Mouse (Mus musculus): ENCODE measurements at regions not wholly inside any gene's neighbourhood (a gene's known extent, or its start where the extent isn't known, plus 50 kb on each side); places are given as distances from the start of the nearest gene placed in this dataset.
A peak's percentile ranks its signal among the peaks of the same experiment; 100 is the strongest.

GRCm38 (mm10) chr5:129416425-129416824 lies 84.6 kb upstream of the Sfswap start:
- Histone ChIP-seq H3K27me3 (replicated peaks; ENCODE audit: control insufficient read depth, insufficient read depth, low read length) (no peaks in the 10 kb centered on the region), H3K4me1 (ENCODE audit: control insufficient read depth, insufficient read depth, low read length) (no peaks in the 10 kb centered on the region), H3K4me3 (ENCODE audit: insufficient read depth, low read depth, low read length) (no peak overlapping the region), H3K36me3 (ENCODE audit: control insufficient read depth, insufficient read depth, low read length) (no peaks in the 10 kb centered on the region), H3K27ac (ENCODE audit: insufficient read depth, low read depth, low read length) (no peak overlapping the region)
- WGBS, result 8% methylated on average over 3 of the region's 3 CpGs
- TF ChIP-seq CTCF (conservative IDR thresholded peaks at IDR 0.05; ENCODE audit: insufficient read depth, insufficient read length, low read depth, low read length), result peak; percentile 29
- TF ChIP-seq POLR2A (IDR thresholded peaks at IDR 0.05; ENCODE audit: low read depth, low read length), result no peak
- peak; percentile 41 for DNase-seq

- DNase-seq, result no peak
- no peak for TF ChIP-seq CTCF (conservative IDR thresholded peaks at IDR 0.05; ENCODE audit: insufficient read depth, insufficient read length, low read depth, low read length)
- Histone ChIP-seq H3K4me1 (ENCODE audit: control insufficient read depth, insufficient read depth, low read length) (no peaks in the 10 kb centered on the region), H3K4me3 (ENCODE audit: insufficient read depth, low read depth, low read length) (no peak overlapping the region), H3K36me3 (ENCODE audit: control insufficient read depth, insufficient read depth, low read length) (no peaks in the 10 kb centered on the region), H3K27me3 (replicated peaks; ENCODE audit: control insufficient read depth, insufficient read depth, low read length) (no peaks in the 10 kb centered on the region), H3K27ac (ENCODE audit: insufficient read depth, low read depth, low read length) (no peak overlapping the region)
- 70% methylated on average over 3 of the region's 3 CpGs for WGBS
Observed at GRCm38 (mm10) chr5:129417516-129417915, 83.5 kb upstream of the Sfswap start.

DNA sequence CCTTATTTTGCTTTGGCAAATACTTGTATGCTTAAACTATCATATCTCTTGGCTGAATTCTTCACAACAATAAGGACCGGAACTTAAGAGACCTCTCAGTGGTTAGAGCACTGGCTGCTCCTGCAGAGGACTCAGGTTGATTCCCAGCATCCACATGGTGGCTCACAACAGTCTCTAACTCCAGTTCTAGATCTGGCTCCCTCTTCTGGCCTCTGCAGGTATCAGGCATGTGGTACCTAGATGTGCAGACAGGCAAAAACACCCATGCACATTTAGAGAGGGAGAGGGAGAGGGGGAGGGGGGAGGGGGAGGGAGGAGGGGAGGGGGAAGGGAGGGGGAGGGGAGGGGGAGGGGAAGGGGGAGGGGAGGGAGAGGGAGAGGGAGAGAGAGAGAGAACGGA lies 80.0 kb upstream of the Sfswap start:
- Histone ChIP-seq H3K4me1 (ENCODE audit: control insufficient read depth, insufficient read depth, low read length) (no peaks in the 10 kb centered on the region), H3K27me3 (replicated peaks; ENCODE audit: control insufficient read depth, insufficient read depth, low read length) (no peaks in the 10 kb centered on the region), H3K36me3 (ENCODE audit: control insufficient read depth, insufficient read depth, low read length) (no peaks in the 10 kb centered on the region), H3K4me3 (ENCODE audit: insufficient read depth, low read depth, low read length) (no peak overlapping the region), H3K27ac (ENCODE audit: insufficient read depth, low read depth, low read length) (no peak overlapping the region)
- DNase-seq, result no peak
- WGBS, result 80% methylated on average over 2 of the region's 2 CpGs
- TF ChIP-seq POLR2A (IDR thresholded peaks at IDR 0.05; ENCODE audit: low read depth, low read length) (no peak), CTCF (conservative IDR thresholded peaks at IDR 0.05; ENCODE audit: insufficient read depth, insufficient read length, low read depth, low read length) (no peak)

DNA sequence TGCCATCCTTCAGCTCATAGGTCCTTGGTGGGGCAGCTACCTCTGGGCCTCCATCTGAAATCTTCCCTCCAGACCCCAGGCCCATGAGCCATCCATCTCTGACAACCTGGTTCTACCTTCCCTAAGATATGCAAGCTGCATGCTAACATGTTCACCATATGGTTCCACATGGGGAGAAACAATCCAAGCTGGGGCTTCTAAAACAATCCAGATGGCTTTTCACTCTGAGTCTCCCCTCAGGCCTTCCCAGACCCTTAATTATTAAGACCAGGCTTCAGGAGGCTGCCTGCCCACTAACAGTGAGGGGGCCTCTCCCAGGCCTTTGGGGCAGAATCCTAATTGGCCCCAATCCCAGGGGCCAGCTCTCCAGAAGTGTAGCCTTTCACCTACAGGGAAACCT lies 71.1 kb upstream of the Sfswap start:
- TF ChIP-seq POLR2A (IDR thresholded peaks at IDR 0.05; ENCODE audit: low read depth, low read length) (no peak), CTCF (conservative IDR thresholded peaks at IDR 0.05; ENCODE audit: insufficient read depth, insufficient read length, low read depth, low read length) (no peak)
- Histone ChIP-seq H3K4me3 (ENCODE audit: insufficient read depth, low read depth, low read length) (no peak overlapping the region), H3K27me3 (replicated peaks; ENCODE audit: control insufficient read depth, insufficient read depth, low read length) (no peaks in the 10 kb centered on the region), H3K27ac (ENCODE audit: insufficient read depth, low read depth, low read length) (no peak overlapping the region), H3K4me1 (ENCODE audit: control insufficient read depth, insufficient read depth, low read length) (no peaks in the 10 kb centered on the region), H3K36me3 (ENCODE audit: control insufficient read depth, insufficient read depth, low read length) (no peaks in the 10 kb centered on the region)
- DNase-seq, result no peak

- Histone ChIP-seq H3K27ac (ENCODE audit: insufficient read depth, low read depth, low read length) (no peak overlapping the region), H3K4me3 (ENCODE audit: insufficient read depth, low read depth, low read length) (no peak overlapping the region), H3K27me3 (replicated peaks; ENCODE audit: control insufficient read depth, insufficient read depth, low read length) (no peaks in the 10 kb centered on the region), H3K36me3 (ENCODE audit: control insufficient read depth, insufficient read depth, low read length) (no peaks in the 10 kb centered on the region), H3K4me1 (ENCODE audit: control insufficient read depth, insufficient read depth, low read length) (no peaks in the 10 kb centered on the region)
- WGBS, result 77% methylated on average over 3 of the region's 3 CpGs
- no peak for TF ChIP-seq POLR2A (IDR thresholded peaks at IDR 0.05; ENCODE audit: low read depth, low read length)
- TF ChIP-seq CTCF (conservative IDR thresholded peaks at IDR 0.05; ENCODE audit: insufficient read depth, insufficient read length, low read depth, low read length), result no peak
- DNase-seq, result no peak
Observed at GRCm38 (mm10) chr5:129430330-129430729, 70.7 kb upstream of the Sfswap start.

- Histone ChIP-seq H3K4me1 (ENCODE audit: control insufficient read depth, insufficient read depth, low read length) (0 out of 2 replicates have a peak, but pooled peaks cover 2% of the 10 kb centered on the region), H3K4me3 (ENCODE audit: insufficient read depth, low read depth, low read length) (no peak overlapping the region), H3K27me3 (replicated peaks; ENCODE audit: control insufficient read depth, insufficient read depth, low read length) (no peaks in the 10 kb centered on the region), H3K27ac (ENCODE audit: insufficient read depth, low read depth, low read length) (no peak overlapping the region), H3K36me3 (ENCODE audit: control insufficient read depth, insufficient read depth, low read length) (no peaks in the 10 kb centered on the region)
- 52% methylated on average over 7 of the region's 7 CpGs for WGBS
- TF ChIP-seq CTCF (conservative IDR thresholded peaks at IDR 0.05; ENCODE audit: insufficient read depth, insufficient read length, low read depth, low read length), result no peak
- no peak for TF ChIP-seq POLR2A (IDR thresholded peaks at IDR 0.05; ENCODE audit: low read depth, low read length)
- DNase-seq, result no peak
Observed at GRCm38 (mm10) chr5:129449931-129450573, 51.0 kb upstream of the Sfswap start.

All from kidney, adult 2 months (tissue).